Mouse (Mus musculus) thymus, adult 2 months (tissue): ENCODE results near the gene Rgs12.

Source experiments
- CTCF ChIP-seq: fragments of 200-500 bp; IDR thresholded peaks from 2 replicates; pipeline ENCODE4 v1.5.1; 2012; ENCODE audit warnings: mild to moderate bottlenecking, control low read depth, low read length, moderate library complexity, borderline replicate concordance; ENCODE audit not compliant: control insufficient read depth, poor library complexity, insufficient read depth; ENCODE audit errors: extremely low read depth
- POLR2A ChIP-seq: fragments of 200-500 bp; IDR thresholded peaks from 2 replicates; pipeline ENCODE4 v1.6.1; 2012; ENCODE audit warnings: mild to moderate bottlenecking, low read length, control low read depth, moderate library complexity; ENCODE audit not compliant: control insufficient read depth, poor library complexity, insufficient read depth; ENCODE audit errors: extremely low read depth

GRCm38 (mm10) chr5:34960021-34960420 is 10.8 kb downstream of the Rgs12 start:
- TF ChIP-seq POLR2A (no peak), CTCF (no peak)
